Mouse (Mus musculus) CH12.LX (cell line): ENCODE data around the gene Hspa1l.

Experiments used
- CHD1 ChIP-seq: IDR thresholded peaks from 2 replicates; pipeline ENCODE4 v1.6.1; 2012; ENCODE audit warnings: low read depth, low read length, improper control_type of control experiment, inconsistent platforms
- CTCF ChIP-seq, 2 experiments: IDR thresholded peaks in 1 of 2; conservative IDR thresholded peaks in 1 of 2; 2 replicates each; pipeline ENCODE4 v1.5.1; 2011 to 2012; ENCODE audit warnings: low read depth in 2 of 2, low read length in 2 of 2, improper control_type of control experiment in 1 of 2, inconsistent platforms in 1 of 2, mild to moderate bottlenecking in 1 of 2, moderate library complexity in 1 of 2
- MAX ChIP-seq: IDR thresholded peaks from 2 replicates; pipeline ENCODE4 v1.6.1; 2011; ENCODE audit warnings: low read length, improper control_type of control experiment
- MXI1 ChIP-seq: IDR thresholded peaks from 2 replicates; pipeline ENCODE4 v1.6.1; 2011; ENCODE audit warnings: mild to moderate bottlenecking, low read depth, low read length, improper control_type of control experiment
- NELFE ChIP-seq: IDR thresholded peaks from 2 replicates; pipeline ENCODE4 v1.6.1; 2011; ENCODE audit warnings: low read depth, low read length, improper control_type of control experiment
- NRF1 ChIP-seq: IDR thresholded peaks from 2 replicates; pipeline ENCODE4 v1.6.1; 2014; ENCODE audit warnings: low read depth, mild to moderate bottlenecking, inconsistent platforms, low read length, improper control_type of control experiment, moderate library complexity
- POLR2AphosphoS2 ChIP-seq: IDR thresholded peaks from 2 replicates; pipeline ENCODE4 v1.6.1; 2011; ENCODE audit warnings: low read depth, low read length, improper control_type of control experiment
- TBP ChIP-seq: conservative IDR thresholded peaks from 2 replicates; pipeline ENCODE4 v1.6.1; 2011; ENCODE audit warnings: low read depth, low read length, improper control_type of control experiment
- USF2 ChIP-seq: conservative IDR thresholded peaks from 2 replicates; pipeline ENCODE4 v1.6.1; 2011; ENCODE audit warnings: low read depth, low read length, improper control_type of control experiment

- TF ChIP-seq MXI1 (no peak), CTCF (conservative IDR thresholded peaks at IDR 0.05 in 1 of 2, IDR thresholded peaks at IDR 0.05 in 1 of 2; ENCODE audit: low read depth in 2 of 2, low read length in 2 of 2) (no peak), TBP (no peak), NELFE (no peak), MAX (no peak), USF2 (no peak), NRF1 (no peak), CHD1 (no peak), POLR2AphosphoS2 (no peak)
Observed at GRCm38 (mm10) chr17:34934031-34934430, 38.5 kb upstream of the Hspa1l start.
